Mouse (Mus musculus): ENCODE measurements around the gene Gm20822.
"Not testable (repeated sequence)": the region's sequence is repeated elsewhere in the genome, so short reads cannot be mapped to it uniquely, and the experiment has no call there.

Gene Gm20822

GRCm38 (mm10) chrY:15884671-15885070 is at the start of gene Gm20822:
Gene Gm20822 (minus strand): TSS chrY:15884771.
- DNase-seq (ENCODE audit: low read depth) = not testable (repeated sequence)

All from induced T-regulatory cell, adult 2 months (primary cell).